Mouse (Mus musculus) WW6 (cell line): ENCODE measurements around the gene Map4.
A peak's percentile ranks its signal among the peaks of the same experiment; 100 is the strongest.
"Not testable (repeated sequence)": the region's sequence is repeated elsewhere in the genome, so short reads cannot be mapped to it uniquely, and the experiment has no call there.

Experiments used
- DNase-seq: peaks from one replicate; pipeline ENCODE4 v3.0.0-alpha.2; 2013; ENCODE audit warnings: low read depth, low spot score

Map4 gene

GRCm38 (mm10) chr9:110062861-110063260 is 131.6 kb downstream of the Map4 start:
- DNase-seq = no peak

DNA sequence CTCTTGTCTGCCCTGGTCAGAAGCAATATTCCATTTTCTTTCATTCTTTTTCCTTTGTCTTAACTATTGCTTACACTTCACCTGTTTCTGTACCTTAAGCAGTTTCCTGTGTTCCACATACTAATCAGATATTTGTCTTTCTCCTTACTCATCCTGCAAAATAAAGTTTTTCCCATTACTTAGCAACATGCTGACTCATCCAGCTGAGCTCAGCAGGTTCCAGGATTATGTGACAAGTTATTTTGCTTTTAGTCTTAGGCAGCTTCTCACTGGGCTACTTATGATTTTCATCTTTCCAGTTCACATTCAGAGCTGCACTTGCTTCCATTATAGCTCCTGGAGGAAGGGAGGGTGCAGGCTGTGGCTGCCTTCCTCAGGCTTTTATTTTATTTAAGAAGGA is 133.4 kb downstream of the Map4 start:
- DNase-seq = no peak

GRCm38 (mm10) chr9:110068745-110069144 is 137.5 kb downstream of the Map4 start:
- DNase-seq = no peak

DNA sequence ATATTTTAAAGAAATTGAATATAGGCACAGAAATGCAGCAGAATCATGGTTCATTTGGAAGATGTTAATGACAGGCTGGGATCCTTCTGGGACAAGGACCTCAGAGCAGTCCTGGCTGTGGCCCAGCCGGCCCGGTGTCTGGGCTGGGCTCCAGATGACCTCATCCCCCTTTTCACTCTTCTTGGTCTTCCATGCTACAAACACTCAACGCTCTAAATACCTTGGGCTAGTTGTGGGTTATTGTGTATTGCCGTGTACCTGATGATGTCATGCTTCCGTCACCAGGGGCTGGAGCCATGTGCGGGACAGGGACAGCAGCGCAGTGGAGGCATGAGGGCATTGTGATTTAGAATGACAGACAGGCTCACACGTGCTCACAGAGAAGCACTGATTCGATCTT is 139.1 kb downstream of the Map4 start:
- DNase-seq = no peak

DNA sequence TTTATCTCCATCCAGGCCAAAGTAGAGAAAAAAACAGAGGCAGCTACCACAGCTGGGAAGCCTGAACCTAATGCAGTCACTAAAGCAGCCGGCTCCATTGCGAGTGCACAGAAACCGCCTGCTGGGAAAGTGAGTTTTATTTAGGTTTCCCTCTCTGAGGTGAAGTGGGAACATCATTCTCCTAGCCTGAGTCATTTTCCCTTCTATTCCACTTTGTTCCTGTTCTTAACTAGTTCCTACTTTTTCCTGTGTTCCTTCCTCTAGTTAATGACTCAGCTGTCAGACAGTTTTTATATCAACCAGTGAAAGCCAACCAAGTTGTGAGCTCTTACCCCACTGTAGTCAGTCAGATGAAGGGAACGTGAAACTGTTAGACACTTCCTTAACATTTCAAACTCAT is 139.8 kb downstream of the Map4 start:
- DNase-seq = no peak

DNA sequence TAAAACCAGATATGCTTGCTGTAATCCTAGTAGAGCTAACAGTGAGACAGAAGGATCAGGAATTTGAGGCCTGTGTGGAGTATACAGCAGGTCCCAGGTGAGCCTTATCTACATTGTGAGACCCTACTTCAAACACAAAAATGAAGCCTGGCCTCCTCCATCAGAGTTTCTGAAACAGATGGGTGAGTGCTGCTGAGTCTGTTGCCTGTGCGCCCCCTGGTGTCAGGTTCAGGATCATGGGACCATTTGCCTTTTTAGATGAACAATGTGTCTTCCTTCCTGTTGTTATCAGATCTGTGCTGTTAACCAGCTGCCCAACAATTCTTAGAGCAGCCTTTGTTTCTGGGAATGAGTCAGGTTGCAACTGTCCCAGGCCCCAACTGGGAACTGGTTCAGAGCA is 140.6 kb downstream of the Map4 start:
- DNase-seq = peak; percentile 18

DNA sequence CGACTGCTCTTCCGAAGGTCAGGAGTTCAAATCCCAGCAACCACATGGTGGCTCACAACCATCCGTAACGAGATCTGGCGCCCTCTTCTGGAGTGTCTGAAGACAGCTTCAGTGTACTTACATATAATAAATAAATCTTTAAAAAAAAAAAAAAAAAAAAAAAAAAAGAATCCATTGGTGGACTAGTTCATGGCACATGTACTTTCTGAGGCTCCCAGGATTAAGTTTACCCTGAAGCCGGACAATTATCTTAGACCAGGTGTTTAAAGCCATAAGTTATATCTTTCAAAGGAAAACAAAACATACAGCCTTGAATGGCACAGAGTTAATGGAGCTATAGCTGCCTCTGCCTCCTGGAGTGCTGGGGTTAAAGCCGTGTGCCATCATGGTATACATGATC is 145.2 kb downstream of the Map4 start:
- DNase-seq = not testable (repeated sequence)

GRCm38 (mm10) chr9:110081066-110081465 is 149.8 kb downstream of the Map4 start:
- no peak for DNase-seq

DNA sequence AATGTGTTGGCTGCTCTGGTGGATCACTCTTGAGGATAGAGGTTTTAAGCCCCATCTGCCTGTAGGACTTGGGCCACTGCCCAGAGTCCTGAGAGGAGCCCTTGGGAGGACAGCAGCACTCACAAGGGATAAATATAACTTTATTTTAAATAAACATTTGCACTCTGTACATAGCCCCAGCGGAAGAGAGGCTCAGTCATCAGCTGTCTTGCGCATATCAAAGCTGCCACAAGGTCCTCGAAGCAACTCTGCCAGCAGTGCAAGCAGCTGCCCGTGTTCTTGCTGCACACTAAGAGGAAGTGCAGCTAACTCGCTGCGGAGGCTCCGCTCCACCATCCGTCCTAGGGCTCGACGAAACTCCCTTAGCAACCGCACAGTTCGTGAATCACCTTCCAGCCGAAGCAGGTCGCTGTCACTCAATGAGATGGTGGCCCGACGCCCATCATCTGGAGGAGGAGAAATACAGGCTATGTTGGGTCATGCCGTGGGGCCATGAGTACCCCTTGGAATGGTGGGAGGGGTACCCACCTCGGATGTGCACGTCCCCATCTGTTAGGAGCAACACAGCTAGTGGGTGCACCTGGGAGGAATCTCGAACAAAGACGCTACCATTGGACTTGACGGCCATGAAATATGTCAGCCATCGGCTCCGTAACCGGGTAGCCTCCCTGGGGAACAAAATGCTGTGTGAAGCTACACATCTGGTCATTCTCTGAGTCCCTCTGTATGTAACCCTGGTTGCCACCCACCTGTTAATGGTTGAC is 153.1 kb downstream of the Map4 start:
- no peak for DNase-seq

- DNase-seq = no peak
Measured at GRCm38 (mm10) chr9:110085693-110086092, 154.4 kb downstream of the Map4 start.

DNA sequence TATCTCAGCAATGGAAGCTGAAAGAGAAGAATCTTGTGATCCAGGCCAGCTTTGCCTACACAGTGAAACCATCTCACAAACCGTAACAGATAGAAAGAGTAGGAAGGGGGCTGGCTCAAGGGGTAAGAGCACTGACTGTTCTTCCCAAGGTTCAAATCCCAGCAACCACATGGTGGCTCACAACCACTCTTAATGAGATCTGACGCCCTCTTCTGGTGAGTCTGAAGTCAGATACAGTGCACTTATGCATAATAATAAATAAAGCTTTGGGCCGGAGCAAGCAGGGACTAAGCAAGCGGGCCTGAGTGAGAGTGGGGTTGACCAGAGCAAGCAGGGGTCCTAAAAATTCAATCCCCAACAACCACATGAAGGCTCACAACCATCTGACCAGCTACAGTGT is 162.0 kb downstream of the Map4 start:
- DNase-seq = no peak

GRCm38 (mm10) chr9:110094761-110095160 is 163.5 kb downstream of the Map4 start:
- no peak for DNase-seq

GRCm38 (mm10) chr9:110097791-110098190 is 166.5 kb downstream of the Map4 start:
- DNase-seq = no peak

DNA sequence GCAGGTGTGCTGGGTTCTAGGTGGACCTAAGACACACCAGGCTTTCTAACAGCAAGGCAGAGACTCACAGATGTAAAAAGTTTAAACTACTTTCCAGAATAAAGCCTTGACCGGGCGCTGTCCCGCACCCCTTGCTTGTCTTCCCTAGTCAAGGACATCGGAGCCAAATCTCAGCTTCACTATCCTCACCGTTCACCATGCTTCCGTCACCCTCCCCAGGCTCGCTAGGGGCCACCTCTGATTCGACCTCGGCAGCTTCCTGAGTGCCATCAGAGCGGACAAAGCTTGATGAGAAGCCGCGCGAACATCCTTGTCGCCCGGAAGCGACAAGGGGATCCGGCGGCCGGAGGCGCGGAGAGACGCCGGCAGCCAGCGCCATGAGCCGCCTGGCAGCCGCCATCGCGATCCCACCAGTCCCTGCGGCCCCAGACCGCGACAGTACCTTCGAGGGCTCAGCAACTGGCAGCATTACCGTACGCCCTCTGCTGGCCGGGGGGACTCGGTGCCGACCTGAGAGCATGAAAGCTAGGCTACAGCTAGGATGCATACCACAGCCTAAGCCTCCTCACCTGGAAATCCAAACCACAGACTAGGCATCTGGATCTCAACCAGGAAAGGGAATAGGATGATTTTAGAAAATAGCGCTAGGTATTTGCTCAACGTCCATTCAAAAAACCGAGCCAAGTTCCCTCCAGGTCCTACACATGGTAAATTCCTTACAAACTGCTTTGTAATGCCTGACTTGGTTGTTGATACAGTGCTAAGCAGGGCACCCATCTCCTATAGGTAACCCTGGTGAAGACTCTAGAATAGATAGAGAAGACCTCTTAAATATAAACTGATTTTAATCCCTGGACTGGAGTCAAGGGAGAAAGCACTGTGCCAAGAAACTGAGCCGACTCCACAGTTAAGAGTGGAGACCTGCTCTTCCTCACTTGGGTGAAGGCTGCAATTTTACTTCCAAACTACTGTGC is 169.7 kb downstream of the Map4 start:
- DNase-seq = peak; percentile 81

DNA sequence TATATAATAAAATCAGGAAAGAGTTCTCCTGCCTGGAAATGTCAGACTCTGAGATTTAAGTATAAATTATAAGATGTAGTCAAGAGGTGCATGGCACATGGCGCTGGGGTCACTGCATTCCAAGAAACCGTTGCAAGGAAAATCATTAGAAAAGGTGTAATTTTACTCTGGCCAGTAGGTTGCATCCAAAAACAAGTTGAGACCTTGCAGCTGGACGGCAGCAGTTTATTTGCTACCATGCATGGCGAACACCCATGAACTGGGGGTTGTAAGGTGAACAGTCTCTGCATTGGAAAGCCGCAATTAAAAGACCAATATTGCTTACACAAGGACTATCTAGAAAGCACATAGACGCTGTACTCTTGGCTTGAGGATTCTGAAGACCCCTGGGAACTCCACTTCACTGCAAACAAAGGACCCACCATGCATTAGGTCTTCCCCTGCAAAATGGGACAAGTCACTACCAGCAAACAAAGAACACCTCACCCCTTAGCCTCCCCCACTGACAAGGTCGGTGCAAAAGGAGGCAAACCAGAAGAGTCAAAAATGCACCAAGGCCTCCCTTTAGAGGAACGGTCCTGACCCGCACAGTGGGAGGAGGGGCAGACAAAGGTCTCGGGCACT is 185.2 kb downstream of the Map4 start:
- no peak for DNase-seq

GRCm38 (mm10) chr9:110116977-110117778 is 185.9 kb downstream of the Map4 start, which contains the start of gene Smarcc1:
Smarcc1 (plus strand) TSS chr9:110117708.
- DNase-seq = peak; percentile 78

- no peak for DNase-seq
Measured at GRCm38 (mm10) chr9:110117779-110118139, 186.5 kb downstream of the Map4 start, which contains the start of gene Dhx30. Dhx30 (minus strand) TSS chr9:110117830.

DNA sequence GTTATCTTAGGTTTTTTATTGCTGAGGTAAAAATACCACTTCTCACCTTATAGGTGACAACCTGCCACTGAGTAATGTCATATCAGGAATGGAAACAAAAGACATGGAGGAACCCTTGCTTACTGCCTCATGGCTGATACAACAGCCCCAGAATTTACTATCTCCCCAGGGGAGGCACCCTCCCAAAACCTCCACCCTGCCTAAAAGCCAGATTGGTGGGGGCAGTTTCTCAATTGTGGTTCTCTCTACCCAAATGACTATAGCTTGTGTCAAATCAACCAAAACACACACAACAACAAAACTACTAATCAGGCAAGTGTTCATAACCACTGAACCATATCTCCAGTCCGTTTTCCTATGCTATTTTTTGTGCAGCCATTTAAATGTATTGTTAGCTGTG is 187.0 kb downstream of the Map4 start:
- DNase-seq = no peak

DNA sequence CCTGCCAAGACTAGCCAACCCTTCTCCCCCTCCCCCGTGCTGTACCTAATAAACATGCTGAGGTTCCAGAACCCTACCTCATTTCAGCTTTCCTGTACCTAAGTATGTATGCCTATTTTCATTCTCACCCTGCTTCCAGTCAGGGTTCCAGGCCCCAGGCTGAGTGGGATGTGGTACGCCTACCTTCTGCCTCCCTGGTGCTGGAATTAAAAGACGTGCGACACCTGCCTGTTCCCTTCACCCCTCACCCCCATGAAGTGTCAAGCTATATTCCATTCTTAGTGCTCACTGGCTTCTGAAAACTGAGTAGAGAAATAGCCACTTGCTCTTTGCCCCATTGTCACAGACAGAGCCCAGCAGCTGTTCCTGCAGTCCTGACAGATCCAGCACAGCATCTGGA is 190.2 kb downstream of the Map4 start:
- no peak for DNase-seq

GRCm38 (mm10) chr9:110123322-110123721 is 192.1 kb downstream of the Map4 start:
- DNase-seq = no peak

DNA sequence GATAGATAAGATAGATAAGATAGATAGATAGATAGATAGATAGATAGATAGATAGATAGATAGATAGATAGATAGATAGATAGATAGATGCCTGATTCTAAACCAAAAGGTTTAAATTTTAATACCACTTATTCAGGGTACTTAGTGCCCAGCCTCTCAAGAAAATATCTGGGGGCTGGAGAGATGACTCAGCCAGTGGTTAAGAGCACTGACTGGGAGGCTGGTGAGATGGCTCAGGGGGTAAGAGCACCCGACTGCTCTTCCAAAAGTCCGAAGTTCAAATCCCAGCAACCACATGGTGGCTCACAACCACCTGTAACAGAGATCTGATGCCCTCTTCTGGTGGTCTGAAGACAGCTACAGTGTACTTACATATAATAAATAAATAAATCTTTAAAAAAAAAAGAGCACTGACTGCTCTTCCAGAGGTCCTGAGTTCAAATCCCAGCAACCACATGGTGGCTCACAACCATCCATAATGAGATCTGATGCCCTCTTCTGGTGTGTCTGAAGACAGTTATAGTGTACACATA is 192.8 kb downstream of the Map4 start:
- not testable (repeated sequence) for DNase-seq
